Mouse (Mus musculus) liver, embryonic 16.5 days (tissue): ENCODE results near the gene Gm29797. TPM values are rescaled to one million over a fixed set of nuclear protein-coding genes. Genes with fewer than 3 reads are reported as not detected.

Source experiments
- ATAC-seq: fragments of 200-750 bp; cut with Nextera tagmentation; 2 replicates; pipeline ENCODE4 v1.8.0; 2017; ENCODE audit warnings: low read depth, mild to moderate bottlenecking, moderate number of reproducible peaks, moderate library complexity
- H3K27ac ChIP-seq: fragments of 300-500 bp; sonication (generic); 2 replicates; pipeline ENCODE4 v1.5.1; 2014; ENCODE audit warnings: mild to moderate bottlenecking, low read length
- H3K27me3 ChIP-seq: fragments of 300-500 bp; sonication (generic); 2 replicates; pipeline ENCODE4 v1.6.1; 2014; ENCODE audit warnings: low read depth, low read length, mixed read lengths; ENCODE audit not compliant: control insufficient read depth, insufficient read depth
- H3K36me3 ChIP-seq: fragments of 300-500 bp; sonication (generic); 2 replicates; pipeline ENCODE4 v1.6.1; 2014; ENCODE audit warnings: mild to moderate bottlenecking; ENCODE audit not compliant: control insufficient read depth, insufficient read depth
- H3K4me1 ChIP-seq: fragments of 300-500 bp; sonication (generic); 2 replicates; pipeline ENCODE4 v1.6.1; 2014; ENCODE audit warnings: low read depth, low read length, mixed read lengths; ENCODE audit not compliant: control insufficient read depth
- H3K4me2 ChIP-seq: fragments of 300-500 bp; sonication (generic); 2 replicates; pipeline ENCODE4 v1.6.1; 2014; ENCODE audit warnings: low read depth, low read length, mixed read lengths
- H3K4me3 ChIP-seq: fragments of 300-500 bp; sonication (generic); 2 replicates; pipeline ENCODE4 v1.5.1; 2014; ENCODE audit warnings: low read depth, mild to moderate bottlenecking, low read length
- H3K9ac ChIP-seq: fragments of 300-500 bp; sonication (generic); 2 replicates; pipeline ENCODE4 v1.6.1; 2014; ENCODE audit warnings: low read depth, low read length
- H3K9me3 ChIP-seq: fragments of 300-500 bp; sonication (generic); replicated peaks from 2 replicates; pipeline ENCODE4 v1.6.1; 2016; ENCODE audit warnings: low read length; ENCODE audit not compliant: control insufficient read depth
- WGBS: fragments of 180-500 bp; shearing (Covaris S2); extraction: QIAGEN DNeasy Blood & Tissue Kit; methylation state at CpG from one replicate; pipeline ENCODE4 v1.1.7; 2014; ENCODE audit not compliant: insufficient replicate concordance; 5-methylcytosine and 5-hydroxymethylcytosine counted together
- polyA plus RNA-seq: library from polyadenylated mRNA; unstranded; fragments of >200 nt; fragmentation: Nextera tagmentation; extraction: Ambion mirVana; gene quantifications from 2 replicates; pipeline ENCODE4 v1.2.1, GENCODE M21; 2015

The Gm29797 gene
- polyA plus RNA-seq = 0.19 TPM in 1 of 2 replicates, not detected in the other

DNA sequence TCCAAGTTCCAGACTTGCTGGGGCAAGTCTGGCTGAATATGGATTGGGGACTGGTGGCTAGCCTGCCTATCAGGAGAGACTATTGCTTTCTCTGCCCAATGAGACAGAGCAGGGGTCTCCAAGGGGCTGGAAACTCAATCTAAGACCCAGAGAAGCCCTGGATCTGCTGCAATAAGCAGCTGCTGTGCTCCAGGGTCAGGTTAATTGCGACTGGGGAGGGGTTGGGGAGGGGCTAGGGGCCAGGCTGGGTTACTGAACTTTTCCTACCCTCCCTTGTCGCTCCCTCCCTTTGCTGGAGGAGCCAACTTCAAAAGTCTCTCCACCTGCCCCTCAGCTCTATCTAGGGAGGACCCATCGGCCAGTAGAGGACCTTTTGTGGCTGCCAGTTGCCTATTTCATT is at the start of gene Gm29797:
TSS of gene Gm29797 (plus strand) at position 301 of the 400 bp plus-strand sequence.
- H3K27me3 ChIP-seq = no peaks in the 10 kb centered on the region
- H3K4me3 ChIP-seq = no peak within 1 kb of the TSS
- H3K27ac ChIP-seq = no peak within 1 kb of the TSS
- no peaks in the 10 kb centered on the region for H3K9me3 ChIP-seq
- H3K36me3 ChIP-seq = peaks cover 6% of the 10 kb centered on the region; the same call in 1 of the 2 replicates
- peaks cover 2% of the 10 kb centered on the region for H3K4me1 ChIP-seq
- 64% methylated on average over 3 of the region's 3 CpGs for WGBS
- no peak within 1 kb of the TSS for H3K9ac ChIP-seq
- no peak for ATAC-seq
- no peak within 1 kb of the TSS for H3K4me2 ChIP-seq

DNA sequence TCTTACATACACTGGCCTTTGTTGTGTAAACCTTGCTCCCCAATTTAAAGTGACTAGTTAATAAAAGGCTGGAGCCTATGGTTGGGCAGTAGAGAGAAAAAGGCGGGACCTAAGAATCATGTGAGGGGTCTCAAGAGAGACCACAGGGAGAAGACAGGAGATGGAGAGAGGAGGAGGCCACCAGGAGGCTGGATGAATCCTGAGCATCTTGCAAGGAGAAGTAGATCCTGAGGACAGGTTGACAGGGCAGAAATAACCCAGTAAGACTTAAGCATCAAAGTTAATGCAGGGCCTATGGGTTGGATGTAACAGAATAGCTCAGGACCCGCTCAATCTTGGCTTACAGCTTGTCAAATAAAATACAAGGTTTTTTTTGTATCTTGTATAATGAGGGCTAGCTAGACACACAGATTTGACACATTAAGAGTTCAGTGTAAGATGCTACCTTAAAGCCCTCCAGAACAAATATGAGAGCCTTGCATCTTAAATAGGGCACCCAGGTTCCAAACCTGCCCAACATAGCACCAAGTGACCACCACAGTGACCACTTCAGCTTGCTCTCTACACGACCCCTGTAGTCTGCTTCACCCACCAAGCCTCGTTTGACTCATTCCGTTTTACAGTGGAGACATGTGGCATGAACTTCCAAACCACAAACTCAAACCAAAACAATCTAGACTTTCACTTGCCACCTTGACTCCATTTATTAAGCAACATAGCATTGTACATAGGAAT is 37.9 kb upstream of the Gm29797 start:
- no peak overlapping the region for H3K9ac ChIP-seq
- no peak overlapping the region for H3K4me3 ChIP-seq
- H3K27me3 ChIP-seq = no peaks in the 10 kb centered on the region
- H3K36me3 ChIP-seq = peaks cover 18% of the 10 kb centered on the region
- H3K27ac ChIP-seq = no peak overlapping the region
- H3K4me2 ChIP-seq = no peak overlapping the region
- H3K9me3 ChIP-seq = no peaks in the 10 kb centered on the region
- no peaks in the 10 kb centered on the region for H3K4me1 ChIP-seq
- no peak for ATAC-seq
- 70% methylated on average over 5 of the region's 5 CpGs for WGBS

DNA sequence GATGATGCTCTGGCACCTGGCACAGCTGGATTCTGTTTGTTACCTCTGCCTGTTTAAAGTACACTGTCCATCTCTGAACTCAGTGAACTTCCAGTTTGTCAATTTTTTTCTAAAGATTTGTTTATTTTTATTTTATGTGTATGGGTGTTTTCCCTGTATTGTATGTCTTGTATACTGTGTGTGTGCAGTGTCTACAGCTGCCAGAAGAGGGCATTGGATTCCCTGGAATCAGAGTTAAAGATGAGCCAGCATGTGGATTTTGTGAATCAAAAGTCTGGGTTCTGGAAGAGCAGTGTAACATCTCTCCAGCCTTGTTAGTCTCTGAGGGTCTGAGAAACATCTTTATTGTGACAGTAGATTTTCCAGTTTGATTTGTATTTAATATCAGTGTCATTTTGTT is 33.4 kb upstream of the Gm29797 start:
- Histone ChIP-seq H3K4me1 (no peaks in the 10 kb centered on the region; the same call in 1 of the 2 replicates), H3K36me3 (peaks cover 16% of the 10 kb centered on the region), H3K27me3 (no peaks in the 10 kb centered on the region), H3K9me3 (no peaks in the 10 kb centered on the region), H3K9ac (no peak overlapping the region), H3K27ac (no peak overlapping the region), H3K4me2 (no peak overlapping the region), H3K4me3 (no peak overlapping the region)
- ATAC-seq = no peak

DNA sequence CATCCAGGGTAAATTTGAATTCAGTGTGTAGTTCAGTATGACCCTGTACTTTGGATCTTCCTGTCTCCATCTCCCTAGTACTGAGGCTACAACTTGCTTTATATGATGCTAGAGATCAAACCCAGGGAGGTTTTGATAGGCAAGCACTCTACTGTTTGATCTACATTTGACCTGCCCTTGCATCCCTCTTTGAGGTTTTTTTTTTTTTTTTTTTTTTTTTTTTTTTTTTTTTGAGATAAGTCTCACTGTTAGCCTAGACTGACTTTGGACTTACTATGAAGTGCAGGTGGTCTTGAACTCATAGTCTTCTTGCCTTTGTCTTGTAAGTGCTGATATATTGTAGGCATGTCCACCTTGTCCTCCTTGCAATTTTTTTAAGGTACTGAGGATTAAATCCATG is 28.4 kb upstream of the Gm29797 start:
- H3K4me1 ChIP-seq = no peaks in the 10 kb centered on the region; the same call in 1 of the 2 replicates
- ATAC-seq = no peak
- H3K9me3 ChIP-seq = no peaks in the 10 kb centered on the region
- peaks cover 3% of the 10 kb centered on the region; the same call in 1 of the 2 replicates for H3K36me3 ChIP-seq
- H3K27ac ChIP-seq = no peak overlapping the region
- no peak overlapping the region for H3K4me3 ChIP-seq
- H3K9ac ChIP-seq = no peak overlapping the region
- no peak overlapping the region for H3K4me2 ChIP-seq
- no peaks in the 10 kb centered on the region for H3K27me3 ChIP-seq

DNA sequence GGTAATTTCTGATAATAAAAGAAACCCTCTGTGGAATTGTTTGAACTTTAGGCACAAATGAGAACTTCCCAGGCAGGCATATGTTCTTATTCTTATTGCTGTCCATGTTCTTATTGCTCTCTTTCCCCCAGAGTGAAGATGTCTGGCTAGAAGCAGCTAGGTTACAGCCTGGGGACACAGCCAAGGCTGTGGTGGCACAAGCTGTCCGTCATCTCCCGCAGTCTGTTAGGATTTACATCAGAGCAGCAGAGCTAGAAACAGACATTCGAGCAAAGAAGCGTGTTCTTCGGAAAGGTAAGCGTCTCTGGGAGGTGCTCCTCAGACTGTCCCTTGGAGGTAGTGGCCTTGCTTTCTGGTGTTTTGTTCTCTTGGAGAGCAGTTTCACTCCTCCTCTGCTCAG is 24.2 kb upstream of the Gm29797 start:
- no peak for ATAC-seq
- Histone ChIP-seq H3K4me3 (no peak overlapping the region), H3K4me2 (no peak overlapping the region), H3K9me3 (no peaks in the 10 kb centered on the region), H3K27ac (no peak overlapping the region), H3K4me1 (no peaks in the 10 kb centered on the region; the same call in 1 of the 2 replicates), H3K36me3 (peaks cover 24% of the 10 kb centered on the region), H3K27me3 (no peaks in the 10 kb centered on the region), H3K9ac (no peak overlapping the region)
- WGBS = 96% methylated on average over 6 of the region's 6 CpGs

DNA sequence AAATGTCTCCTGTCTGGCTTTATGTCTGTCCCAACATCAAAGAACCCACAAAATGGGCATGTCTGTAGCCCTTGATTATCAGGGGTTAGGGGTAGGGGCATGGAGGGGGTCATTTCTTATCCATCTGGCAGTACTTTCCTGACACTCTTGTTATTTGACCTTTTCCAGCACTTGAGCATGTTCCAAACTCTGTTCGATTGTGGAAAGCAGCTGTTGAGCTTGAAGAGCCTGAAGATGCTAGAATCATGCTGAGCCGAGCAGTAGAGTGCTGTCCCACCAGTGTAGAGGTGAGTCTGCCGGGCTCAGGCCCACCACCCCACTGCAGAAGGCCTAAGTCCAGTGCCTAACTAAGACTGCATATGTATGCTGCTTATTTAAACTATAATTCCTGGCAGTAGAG is 21.0 kb upstream of the Gm29797 start:
- Histone ChIP-seq H3K27ac (no peak overlapping the region), H3K36me3 (peaks cover 28% of the 10 kb centered on the region), H3K4me2 (no peak overlapping the region), H3K9me3 (no peaks in the 10 kb centered on the region), H3K4me1 (no peaks in the 10 kb centered on the region), H3K27me3 (no peaks in the 10 kb centered on the region), H3K9ac (no peak overlapping the region), H3K4me3 (no peak overlapping the region)
- 78% methylated on average over 3 of the region's 3 CpGs for WGBS
- no peak for ATAC-seq

DNA sequence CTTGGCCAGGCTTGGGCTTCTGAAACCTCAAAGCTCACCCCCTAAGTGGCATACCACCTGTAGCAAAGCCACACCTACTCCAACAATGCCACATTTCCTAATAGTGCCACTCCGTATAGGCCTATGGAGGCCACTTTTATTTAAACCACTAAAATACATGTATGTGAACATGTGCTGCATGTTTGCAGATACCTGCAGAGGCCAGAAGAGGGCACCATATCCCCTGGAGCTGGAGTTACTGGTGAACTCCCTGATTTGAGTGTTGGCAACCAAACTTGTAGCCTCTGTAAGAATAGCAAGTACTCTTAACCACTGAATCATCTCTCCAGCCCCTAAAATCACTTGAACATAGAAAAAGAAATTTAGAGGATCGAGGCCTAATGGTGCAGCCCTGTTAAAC is 12.5 kb upstream of the Gm29797 start:
- H3K9me3 ChIP-seq = no peaks in the 10 kb centered on the region
- no peak overlapping the region for H3K9ac ChIP-seq
- no peak overlapping the region for H3K4me3 ChIP-seq
- H3K27me3 ChIP-seq = no peaks in the 10 kb centered on the region
- WGBS = 80% methylated on average over 2 of the region's 2 CpGs
- H3K4me1 ChIP-seq = no peaks in the 10 kb centered on the region
- no peak overlapping the region for H3K4me2 ChIP-seq
- ATAC-seq = no peak
- no peak overlapping the region for H3K27ac ChIP-seq
- H3K36me3 ChIP-seq = peaks cover 11% of the 10 kb centered on the region

DNA sequence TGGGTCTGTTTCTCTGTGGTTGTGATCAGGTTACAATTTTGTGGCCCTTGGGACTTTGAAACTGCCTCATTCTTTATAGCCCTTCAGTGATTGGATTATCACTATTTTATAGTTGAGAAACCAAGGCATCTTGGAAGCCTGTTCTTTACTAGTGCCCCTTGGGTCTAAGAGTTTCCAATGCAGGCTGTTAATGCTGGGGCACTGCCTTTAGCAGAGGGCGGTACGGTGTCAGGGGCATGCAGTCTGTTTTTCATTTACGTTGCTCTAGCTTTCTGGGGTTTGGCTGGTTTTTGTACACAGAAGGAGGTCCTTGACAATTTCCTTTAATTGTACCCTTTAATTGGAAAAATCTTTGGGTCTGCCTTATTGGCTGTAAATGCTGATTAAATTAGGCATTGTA is 11.2 kb upstream of the Gm29797 start:
- no peak overlapping the region for H3K27ac ChIP-seq
- peaks cover 20% of the 10 kb centered on the region for H3K36me3 ChIP-seq
- no peaks in the 10 kb centered on the region for H3K4me1 ChIP-seq
- WGBS = 84% methylated on average over 3 of the region's 3 CpGs
- no peak overlapping the region for H3K9ac ChIP-seq
- no peak overlapping the region for H3K4me2 ChIP-seq
- H3K27me3 ChIP-seq = no peaks in the 10 kb centered on the region
- H3K4me3 ChIP-seq = no peak overlapping the region
- no peak for ATAC-seq
- H3K9me3 ChIP-seq = no peaks in the 10 kb centered on the region

DNA sequence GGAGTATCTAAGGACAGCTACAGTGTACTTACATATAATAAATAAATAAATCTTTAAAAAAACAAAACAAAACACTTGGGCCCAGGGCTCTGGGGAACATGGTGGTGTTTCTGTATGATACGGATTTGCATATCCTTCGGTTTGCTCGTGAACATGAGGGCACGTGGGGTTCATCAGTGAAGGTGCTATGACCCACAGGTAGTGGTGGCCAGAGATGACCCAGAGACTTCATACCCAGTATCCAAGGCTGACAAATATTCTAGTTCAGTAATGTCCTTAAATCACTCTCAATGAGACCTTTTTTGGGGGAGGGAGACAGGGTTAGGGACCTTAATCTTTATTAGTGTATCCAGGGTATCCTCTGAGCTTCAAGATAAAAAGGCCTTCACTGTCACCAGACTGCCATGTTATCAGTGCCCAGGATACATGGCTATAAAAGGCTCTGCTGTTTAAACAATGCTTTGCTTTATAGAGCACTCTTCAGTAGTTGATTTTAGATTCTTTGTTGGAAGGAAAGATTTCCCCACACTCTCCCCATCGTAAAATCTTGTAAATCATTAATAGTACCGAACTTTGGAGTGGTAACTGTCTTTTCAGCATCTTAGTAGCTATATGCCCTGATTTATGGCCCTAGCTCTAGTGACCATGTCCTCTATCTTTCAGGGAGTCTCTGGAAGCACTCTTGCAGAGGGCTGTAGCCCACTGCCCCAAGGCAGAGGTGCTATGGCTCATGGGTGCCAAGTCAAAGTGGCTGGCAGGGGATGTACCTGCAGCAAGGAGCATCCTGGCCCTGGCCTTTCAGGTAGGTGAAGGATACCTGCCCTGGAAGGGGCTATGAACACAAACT is 10.0 kb upstream of the Gm29797 start:
- no peaks in the 10 kb centered on the region for H3K4me1 ChIP-seq
- H3K36me3 ChIP-seq = peaks cover 18% of the 10 kb centered on the region
- H3K9ac ChIP-seq = no peak overlapping the region
- no peak overlapping the region for H3K4me2 ChIP-seq
- 79% methylated on average over 6 of the region's 6 CpGs for WGBS
- ATAC-seq = no peak
- H3K9me3 ChIP-seq = no peaks in the 10 kb centered on the region
- no peak overlapping the region for H3K27ac ChIP-seq
- no peak overlapping the region for H3K4me3 ChIP-seq
- H3K27me3 ChIP-seq = no peaks in the 10 kb centered on the region
